Mouse (Mus musculus): ENCODE measurements around the gene Sec16b.

Sec16b gene

DNA sequence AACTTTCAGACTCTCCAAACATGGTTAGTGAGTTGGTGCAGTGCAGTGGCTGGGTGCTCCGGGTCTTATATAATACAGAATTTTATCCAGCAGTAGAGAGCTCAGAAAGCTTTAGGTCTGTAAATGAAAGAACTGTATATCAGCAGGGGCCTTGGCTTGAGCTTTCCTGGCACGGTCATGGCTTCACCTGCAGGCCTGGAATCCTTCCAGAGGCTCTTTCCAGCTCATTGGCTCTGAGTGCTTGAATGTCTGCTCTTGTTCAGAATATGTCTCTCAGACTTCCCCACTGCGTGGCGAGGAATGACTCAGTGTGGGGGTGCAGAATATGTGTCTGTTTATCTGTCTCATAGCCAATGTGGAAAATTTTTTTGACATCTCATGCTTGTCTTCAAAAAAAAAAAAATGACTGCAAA, 11.6 kb downstream of the Sec16b start:
- Histone ChIP-seq H3K9me3 (ENCODE audit: low read length) (peaks cover 67% of the 10 kb centered on the region), H3K4me1 (replicated peaks; ENCODE audit: low read depth, low read length) (no peaks in the 10 kb centered on the region), H3K4me3 (replicated peaks; ENCODE audit: low read length) (no peak overlapping the region), H3K27me3 (ENCODE audit: insufficient read depth, low read length) (no peaks in the 10 kb centered on the region), H3K36me3 (ENCODE audit: insufficient read depth, low read length) (no peaks in the 10 kb centered on the region)
- TF ChIP-seq POU5F1 (IDR thresholded peaks at IDR 0.05; ENCODE audit: borderline replicate concordance, low read length) (no peak), CTCF (conservative IDR thresholded peaks at IDR 0.05; ENCODE audit: low read length) (no peak), NANOG (IDR thresholded peaks at IDR 0.05; ENCODE audit: borderline replicate concordance, low read length) (no peak)

DNA sequence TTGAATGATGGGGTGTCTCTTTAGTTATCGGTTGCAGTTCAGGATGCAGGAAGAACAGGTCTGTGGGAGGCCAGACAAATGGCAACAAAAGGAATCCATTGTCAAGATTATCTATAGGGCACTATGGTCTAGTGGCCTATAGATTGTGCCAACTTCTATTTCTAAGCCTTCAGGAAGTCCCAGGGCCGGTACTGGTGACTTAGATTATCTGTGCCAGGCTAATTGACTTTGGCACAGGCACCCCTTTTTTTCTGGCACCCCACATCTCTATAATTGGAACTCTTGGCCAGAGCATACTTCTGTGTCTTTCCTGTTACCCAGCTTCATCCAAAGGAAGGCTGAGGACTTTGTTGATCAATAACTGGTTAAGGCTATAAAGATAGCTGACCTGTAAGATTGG, 12.9 kb downstream of the Sec16b start:
- H3K27me3 ChIP-seq (ENCODE audit: insufficient read depth, low read length): no peaks in the 10 kb centered on the region
- H3K9me3 ChIP-seq (ENCODE audit: low read length): peaks cover 73% of the 10 kb centered on the region
- H3K36me3 ChIP-seq (ENCODE audit: insufficient read depth, low read length): no peaks in the 10 kb centered on the region
- H3K4me1 ChIP-seq (replicated peaks; ENCODE audit: low read depth, low read length): no peaks in the 10 kb centered on the region
- H3K4me3 ChIP-seq (replicated peaks; ENCODE audit: low read length): no peak overlapping the region
- TF ChIP-seq NANOG (IDR thresholded peaks at IDR 0.05; ENCODE audit: borderline replicate concordance, low read length) (no peak), CTCF (conservative IDR thresholded peaks at IDR 0.05; ENCODE audit: low read length) (no peak), POU5F1 (IDR thresholded peaks at IDR 0.05; ENCODE audit: borderline replicate concordance, low read length) (no peak)

GRCm38 (mm10) chr1:157522322-157522721, 15.8 kb downstream of the Sec16b start:
- Histone ChIP-seq H3K36me3 (ENCODE audit: insufficient read depth, low read length) (no peaks in the 10 kb centered on the region), H3K4me1 (replicated peaks; ENCODE audit: low read depth, low read length) (no peaks in the 10 kb centered on the region), H3K4me3 (replicated peaks; ENCODE audit: low read length) (no peak overlapping the region), H3K9me3 (ENCODE audit: low read length) (peaks cover 72% of the 10 kb centered on the region), H3K27me3 (ENCODE audit: insufficient read depth, low read length) (no peaks in the 10 kb centered on the region)
- TF ChIP-seq CTCF (conservative IDR thresholded peaks at IDR 0.05; ENCODE audit: low read length) (no peak), NANOG (IDR thresholded peaks at IDR 0.05; ENCODE audit: borderline replicate concordance, low read length) (no peak), POU5F1 (IDR thresholded peaks at IDR 0.05; ENCODE audit: borderline replicate concordance, low read length) (no peak)

DNA sequence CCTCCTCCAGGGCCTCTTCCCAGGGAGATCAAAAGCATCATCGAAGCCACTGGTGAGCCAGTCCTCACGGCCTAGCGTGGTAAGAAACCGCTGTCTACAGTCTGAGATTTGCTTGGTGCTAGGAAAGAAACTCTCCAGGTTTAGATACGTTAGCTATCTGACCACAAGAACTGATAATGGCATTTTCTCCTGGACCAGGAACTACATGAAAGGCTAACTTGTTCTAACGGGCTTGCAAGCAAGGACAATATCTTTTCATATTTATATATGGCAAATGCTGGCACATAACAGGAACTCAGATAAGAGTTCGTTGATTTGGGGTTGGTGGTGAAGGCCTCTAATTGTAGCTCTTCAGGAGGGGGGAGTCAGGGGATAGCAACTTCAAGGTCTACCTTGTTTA, 18.2 kb downstream of the Sec16b start:
- peaks cover 48% of the 10 kb centered on the region for H3K9me3 ChIP-seq (ENCODE audit: low read length)
- H3K4me1 ChIP-seq (replicated peaks; ENCODE audit: low read depth, low read length): no peaks in the 10 kb centered on the region
- no peak overlapping the region for H3K4me3 ChIP-seq (replicated peaks; ENCODE audit: low read length)
- H3K27me3 ChIP-seq (ENCODE audit: insufficient read depth, low read length): no peaks in the 10 kb centered on the region
- H3K36me3 ChIP-seq (ENCODE audit: insufficient read depth, low read length): no peaks in the 10 kb centered on the region
- TF ChIP-seq CTCF (conservative IDR thresholded peaks at IDR 0.05; ENCODE audit: low read length) (no peak), POU5F1 (IDR thresholded peaks at IDR 0.05; ENCODE audit: borderline replicate concordance, low read length) (no peak), NANOG (IDR thresholded peaks at IDR 0.05; ENCODE audit: borderline replicate concordance, low read length) (no peak)

- no peak overlapping the region for H3K4me3 ChIP-seq (replicated peaks; ENCODE audit: low read length)
- H3K4me1 ChIP-seq (replicated peaks; ENCODE audit: low read depth, low read length): no peaks in the 10 kb centered on the region
- TF ChIP-seq POU5F1 (IDR thresholded peaks at IDR 0.05; ENCODE audit: borderline replicate concordance, low read length) (no peak), NANOG (IDR thresholded peaks at IDR 0.05; ENCODE audit: borderline replicate concordance, low read length) (no peak), CTCF (conservative IDR thresholded peaks at IDR 0.05; ENCODE audit: low read length) (no peak)
- H3K27me3 ChIP-seq (ENCODE audit: insufficient read depth, low read length): no peaks in the 10 kb centered on the region
- peaks cover 37% of the 10 kb centered on the region for H3K9me3 ChIP-seq (ENCODE audit: low read length)
- H3K36me3 ChIP-seq (ENCODE audit: insufficient read depth, low read length): no peaks in the 10 kb centered on the region
Measured at GRCm38 (mm10) chr1:157525692-157526354, 19.3 kb downstream of the Sec16b start.

- Histone ChIP-seq H3K4me1 (replicated peaks; ENCODE audit: low read depth, low read length) (no peaks in the 10 kb centered on the region), H3K9me3 (ENCODE audit: low read length) (peaks cover 29% of the 10 kb centered on the region), H3K36me3 (ENCODE audit: insufficient read depth, low read length) (no peaks in the 10 kb centered on the region), H3K27me3 (ENCODE audit: insufficient read depth, low read length) (no peaks in the 10 kb centered on the region), H3K4me3 (replicated peaks; ENCODE audit: low read length) (no peak overlapping the region)
- TF ChIP-seq CTCF (conservative IDR thresholded peaks at IDR 0.05; ENCODE audit: low read length) (no peak), NANOG (IDR thresholded peaks at IDR 0.05; ENCODE audit: borderline replicate concordance, low read length) (no peak), POU5F1 (IDR thresholded peaks at IDR 0.05; ENCODE audit: borderline replicate concordance, low read length) (no peak)
Measured at GRCm38 (mm10) chr1:157526625-157527024, 20.1 kb downstream of the Sec16b start.

GRCm38 (mm10) chr1:157532826-157533460, 26.4 kb downstream of the Sec16b start:
- H3K36me3 ChIP-seq (ENCODE audit: insufficient read depth, low read length): no peaks in the 10 kb centered on the region
- no peak for TF ChIP-seq CTCF (conservative IDR thresholded peaks at IDR 0.05; ENCODE audit: low read length)
- no peak for TF ChIP-seq POU5F1 (IDR thresholded peaks at IDR 0.05; ENCODE audit: borderline replicate concordance, low read length)
- TF ChIP-seq NANOG (IDR thresholded peaks at IDR 0.05; ENCODE audit: borderline replicate concordance, low read length): no peak
- no peak overlapping the region for H3K4me3 ChIP-seq (replicated peaks; ENCODE audit: low read length)
- H3K9me3 ChIP-seq (ENCODE audit: low read length): no peaks in the 10 kb centered on the region
- H3K4me1 ChIP-seq (replicated peaks; ENCODE audit: low read depth, low read length): no peaks in the 10 kb centered on the region
- H3K27me3 ChIP-seq (ENCODE audit: insufficient read depth, low read length): no peaks in the 10 kb centered on the region

GRCm38 (mm10) chr1:157535571-157535970, 29.0 kb downstream of the Sec16b start:
- H3K27me3 ChIP-seq (ENCODE audit: insufficient read depth, low read length): no peaks in the 10 kb centered on the region
- H3K4me1 ChIP-seq (replicated peaks; ENCODE audit: low read depth, low read length): no peaks in the 10 kb centered on the region
- TF ChIP-seq NANOG (IDR thresholded peaks at IDR 0.05; ENCODE audit: borderline replicate concordance, low read length) (no peak), CTCF (conservative IDR thresholded peaks at IDR 0.05; ENCODE audit: low read length) (no peak), POU5F1 (IDR thresholded peaks at IDR 0.05; ENCODE audit: borderline replicate concordance, low read length) (no peak)
- H3K36me3 ChIP-seq (ENCODE audit: insufficient read depth, low read length): no peaks in the 10 kb centered on the region
- H3K4me3 ChIP-seq (replicated peaks; ENCODE audit: low read length): no peak overlapping the region
- H3K9me3 ChIP-seq (ENCODE audit: low read length): no peaks in the 10 kb centered on the region

Measured in E14TG2a.4 (cell line).